Mouse (Mus musculus) cerebellum, adult 11 months (tissue): ENCODE results near the gene Slc22a17.

Source experiments
- DNase-seq: peaks from one replicate; pipeline ENCODE4 v3.0.0; 2022

The Slc22a17 gene

DNA sequence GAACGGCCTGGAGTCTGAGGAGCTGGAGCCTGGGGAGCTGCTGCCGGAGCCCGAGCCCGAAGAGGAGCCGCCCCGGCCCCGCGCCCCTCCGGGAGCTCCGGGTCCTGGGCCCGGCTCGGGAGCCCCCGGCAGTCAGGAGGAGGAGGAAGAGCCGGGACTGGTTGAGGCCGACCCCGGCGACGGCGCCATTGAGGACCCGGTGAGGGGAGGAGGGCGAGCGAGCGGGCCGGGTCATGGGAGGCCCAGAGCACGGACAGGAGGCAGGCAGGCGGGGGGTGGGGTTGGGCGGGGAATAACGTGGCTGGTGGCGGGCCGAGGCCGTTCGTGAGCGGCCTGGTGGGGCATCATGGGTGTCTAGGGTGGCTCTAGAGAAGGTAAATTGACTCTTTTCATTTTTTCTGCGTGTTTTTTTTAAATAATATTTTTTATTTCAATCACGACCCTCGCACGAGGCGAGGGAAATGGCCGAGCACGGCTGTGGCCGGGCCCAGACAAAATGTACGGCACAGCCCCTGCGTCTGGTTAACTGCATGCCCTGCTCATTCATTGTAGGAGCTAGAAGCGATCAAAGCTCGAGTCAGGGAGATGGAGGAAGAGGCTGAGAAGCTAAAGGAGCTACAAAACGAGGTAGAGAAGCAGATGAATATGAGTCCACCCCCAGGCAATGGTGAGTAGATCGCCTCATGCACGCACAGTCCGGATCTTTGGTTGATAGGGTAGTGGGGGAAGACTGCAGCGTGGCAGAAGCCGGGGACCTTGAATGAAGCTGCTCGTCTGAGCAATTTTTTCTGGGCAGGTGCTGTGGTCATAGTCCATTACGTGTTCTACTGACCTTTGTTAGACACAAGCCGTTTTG, 18.4 kb downstream of the Slc22a17 start:
- DNase-seq, result no peak

DNA sequence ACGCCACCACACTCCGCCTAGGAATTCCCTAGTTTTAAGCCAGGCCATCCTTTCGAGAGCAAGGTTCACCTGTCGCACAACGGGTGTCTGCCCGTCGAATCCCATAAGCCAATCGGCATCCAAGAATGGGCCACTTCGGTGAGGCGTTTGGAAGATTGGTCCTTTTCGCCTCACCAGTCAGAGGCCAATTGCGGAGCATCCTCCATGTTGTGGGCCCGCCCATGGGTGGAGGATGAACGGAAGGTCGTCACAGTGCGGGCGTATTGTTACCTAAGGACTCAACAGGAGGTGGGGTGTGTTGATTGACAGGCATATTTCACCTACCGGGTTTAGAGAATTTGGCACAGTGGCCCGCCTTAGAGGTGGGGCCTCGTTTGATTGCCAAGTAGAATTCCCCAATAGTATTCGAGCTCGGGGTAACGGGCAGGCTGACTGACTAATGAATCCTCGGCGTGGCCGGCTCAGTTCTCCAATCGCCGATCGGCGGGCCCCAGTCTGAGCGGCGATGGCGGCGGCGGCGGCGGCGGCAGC, 19.2 kb downstream of the Slc22a17 start:
- DNase-seq, result peak; percentile 98

DNA sequence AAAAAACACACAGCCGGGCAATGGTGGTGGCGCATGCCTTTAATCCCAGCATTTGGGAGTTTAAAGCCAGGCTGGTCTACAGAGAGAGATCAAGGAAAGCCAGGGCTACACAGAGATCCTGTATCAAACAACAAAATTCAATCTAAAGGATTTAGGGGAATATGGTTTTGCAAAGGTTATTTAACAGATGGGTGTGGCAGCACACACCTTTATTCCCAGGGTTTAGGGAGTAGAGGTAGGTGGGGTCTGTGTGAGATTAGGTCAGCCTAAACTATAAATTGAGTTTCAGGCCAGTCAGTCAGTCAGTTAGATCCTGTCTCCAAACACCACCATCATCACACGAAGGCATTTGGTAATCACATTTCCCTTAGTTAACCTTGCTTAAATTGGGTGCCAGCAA, 20.7 kb downstream of the Slc22a17 start, which contains the start of gene Pabpn1:
Pabpn1 (plus strand) TSS at position 301 of the 400 bp plus-strand sequence.
- DNase-seq, result no peak

DNA sequence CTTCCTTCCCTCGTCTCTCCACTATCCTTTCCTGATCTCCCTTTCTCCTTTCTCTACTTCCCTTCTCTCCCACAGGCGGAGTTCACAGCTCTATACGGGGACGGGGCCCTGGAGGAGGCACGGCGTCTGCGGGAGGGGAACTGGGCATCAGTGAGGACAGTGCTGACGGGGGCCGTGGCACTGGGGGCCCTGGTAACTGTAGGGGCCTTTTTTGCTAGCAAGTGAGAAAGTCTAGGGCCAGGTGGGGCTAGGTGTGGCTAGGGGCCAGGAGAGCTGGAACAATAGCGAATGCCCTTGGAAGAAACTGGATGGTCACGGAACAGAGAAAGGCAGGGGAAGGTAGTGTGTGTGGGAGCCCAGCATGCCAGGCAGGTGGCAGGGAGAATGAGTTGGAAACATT, 27.6 kb downstream of the Slc22a17 start:
- no peak for DNase-seq

DNA sequence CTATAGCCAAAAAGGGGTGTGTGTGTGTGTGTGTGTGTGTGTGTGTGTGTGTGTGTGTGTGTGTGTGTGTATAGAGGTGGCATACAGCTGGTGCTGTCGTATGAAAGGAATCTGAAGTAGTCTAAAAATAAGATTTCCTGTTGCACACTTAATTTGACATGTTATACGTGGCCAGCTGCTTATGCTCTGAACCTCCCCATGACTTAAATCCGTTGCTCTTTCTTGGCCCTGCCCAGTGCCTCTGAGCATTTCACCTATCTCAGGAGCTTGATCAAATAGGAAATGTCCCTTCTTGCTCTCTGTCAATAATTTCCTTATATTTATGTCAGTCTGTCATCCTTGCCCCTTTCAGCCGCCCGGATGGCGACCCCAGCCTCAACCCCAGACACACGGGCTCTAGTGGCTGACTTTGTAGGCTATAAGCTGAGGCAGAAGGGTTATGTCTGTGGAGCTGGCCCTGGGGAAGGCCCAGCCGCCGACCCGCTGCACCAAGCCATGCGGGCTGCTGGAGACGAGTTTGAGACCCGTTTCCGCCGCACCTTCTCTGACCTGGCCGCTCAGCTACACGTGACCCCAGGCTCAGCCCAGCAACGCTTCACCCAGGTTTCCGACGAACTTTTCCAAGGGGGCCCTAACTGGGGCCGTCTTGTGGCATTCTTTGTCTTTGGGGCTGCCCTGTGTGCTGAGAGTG, 28.8 kb downstream of the Slc22a17 start:
- DNase-seq, result no peak

DNA sequence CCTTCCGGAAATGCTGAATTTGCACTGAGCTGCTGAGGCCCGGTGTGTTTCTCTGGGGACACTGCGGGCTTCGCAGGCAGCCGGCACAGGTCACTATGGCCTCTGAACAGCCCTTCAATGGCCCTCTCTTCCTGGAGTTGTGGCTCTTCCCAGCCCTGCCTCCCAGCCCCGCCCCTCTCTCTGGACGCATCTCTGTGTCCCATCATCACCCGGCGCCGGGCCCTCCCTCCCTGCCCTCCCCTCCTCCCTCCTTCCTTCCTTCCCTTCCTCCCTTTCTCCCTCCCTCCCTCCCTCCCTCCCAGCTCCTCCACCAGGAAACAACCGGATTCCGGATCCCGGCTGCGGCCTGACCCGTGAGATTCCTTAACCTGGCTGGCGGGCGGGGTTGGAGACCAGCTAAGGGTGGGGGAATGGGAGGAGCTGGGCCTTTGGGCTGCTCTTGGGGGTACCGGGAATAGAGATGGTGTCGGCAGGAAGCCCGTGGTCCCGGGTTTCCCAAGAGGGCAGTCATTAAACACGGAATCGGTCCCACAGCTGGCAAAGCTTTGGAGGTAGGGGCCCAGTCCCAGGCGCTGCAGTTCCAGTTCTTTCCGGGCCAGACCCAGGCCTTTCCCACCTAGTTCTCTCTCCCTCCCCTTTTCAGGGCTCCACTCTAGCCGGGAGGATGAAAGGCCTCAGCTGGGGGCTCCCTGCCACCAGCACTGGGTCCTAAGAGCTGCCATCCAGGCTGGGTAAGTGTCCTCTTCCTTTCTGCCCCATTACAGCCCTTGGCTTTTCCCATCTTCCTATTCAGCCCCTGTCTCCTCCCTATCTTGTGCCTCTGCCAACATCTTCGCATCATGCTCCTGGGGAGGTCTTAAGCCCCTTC, 29.5 kb downstream of the Slc22a17 start, which contains the start of the genes Bcl2l2 and Gm20521:
Bcl2l2 (plus strand) TSS at position 224 of the 868 bp plus-strand sequence.
Gm20521 (plus strand) TSS at position 288 of the 868 bp plus-strand sequence.
- DNase-seq, result peak; percentile 79

DNA sequence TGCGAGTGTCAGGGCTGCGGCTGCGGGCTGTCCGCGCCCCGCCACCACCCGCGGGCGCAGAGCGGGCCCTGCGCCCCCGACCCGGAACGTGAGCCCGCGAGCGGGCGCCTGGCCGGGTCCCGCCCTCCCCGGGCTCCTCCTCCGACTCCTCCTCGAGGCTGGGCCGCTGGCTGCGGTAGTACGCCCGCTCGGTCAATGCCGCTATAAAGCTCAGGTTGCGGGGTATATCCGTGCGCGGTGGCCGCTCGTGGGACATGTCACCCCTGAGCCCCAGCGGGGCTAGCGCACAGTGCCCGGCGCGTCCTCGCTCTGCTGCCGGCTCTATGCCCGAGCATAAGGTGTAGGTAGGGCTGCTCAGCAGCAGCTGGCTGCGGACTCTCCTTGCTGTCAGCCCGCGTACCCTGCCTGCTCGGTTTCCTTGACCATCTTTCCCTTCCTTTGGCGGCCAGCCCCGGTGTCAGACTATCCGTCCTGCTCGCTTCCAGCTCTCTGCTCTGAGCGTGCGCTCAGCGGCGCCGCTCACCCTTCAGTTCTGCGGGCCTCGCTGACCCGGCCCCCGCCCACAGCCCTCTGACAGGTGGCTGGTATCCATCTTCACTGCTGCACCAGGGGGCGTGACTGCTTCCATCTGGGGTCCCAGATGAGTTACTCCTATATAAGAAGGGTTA, 35.8 kb downstream of the Slc22a17 start, which contains the start of gene Ppp1r3e:
Ppp1r3e (minus strand) TSS at position 503 of the 668 bp plus-strand sequence.
- DNase-seq, result peak; percentile 73

DNA sequence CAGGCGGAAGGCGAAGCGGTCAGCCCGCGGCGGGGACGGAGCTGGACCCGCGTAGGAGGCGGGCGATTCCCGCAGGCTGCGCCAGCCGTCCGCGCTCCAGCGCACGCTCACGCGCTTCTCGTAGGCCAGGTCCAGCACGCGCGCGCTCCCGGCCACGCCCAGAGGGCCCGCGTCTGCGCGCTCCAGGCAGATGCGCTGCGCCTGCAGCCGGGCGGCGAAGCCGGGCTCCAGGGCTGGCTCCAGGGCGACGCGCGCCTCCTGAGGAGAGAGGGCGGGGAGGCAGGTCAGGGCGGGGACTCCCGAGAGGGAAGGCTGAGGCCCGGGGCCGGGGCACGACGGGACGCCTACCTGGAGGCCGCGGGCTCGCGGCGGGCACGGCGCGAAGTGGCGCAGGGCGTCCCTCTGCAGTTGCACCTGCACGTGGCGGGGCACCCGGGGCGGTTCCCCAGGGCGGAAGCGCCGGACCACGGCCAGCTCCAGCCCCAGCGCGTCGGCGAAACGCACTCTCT, 36.3 kb downstream of the Slc22a17 start:
- peak; percentile 93 for DNase-seq

DNA sequence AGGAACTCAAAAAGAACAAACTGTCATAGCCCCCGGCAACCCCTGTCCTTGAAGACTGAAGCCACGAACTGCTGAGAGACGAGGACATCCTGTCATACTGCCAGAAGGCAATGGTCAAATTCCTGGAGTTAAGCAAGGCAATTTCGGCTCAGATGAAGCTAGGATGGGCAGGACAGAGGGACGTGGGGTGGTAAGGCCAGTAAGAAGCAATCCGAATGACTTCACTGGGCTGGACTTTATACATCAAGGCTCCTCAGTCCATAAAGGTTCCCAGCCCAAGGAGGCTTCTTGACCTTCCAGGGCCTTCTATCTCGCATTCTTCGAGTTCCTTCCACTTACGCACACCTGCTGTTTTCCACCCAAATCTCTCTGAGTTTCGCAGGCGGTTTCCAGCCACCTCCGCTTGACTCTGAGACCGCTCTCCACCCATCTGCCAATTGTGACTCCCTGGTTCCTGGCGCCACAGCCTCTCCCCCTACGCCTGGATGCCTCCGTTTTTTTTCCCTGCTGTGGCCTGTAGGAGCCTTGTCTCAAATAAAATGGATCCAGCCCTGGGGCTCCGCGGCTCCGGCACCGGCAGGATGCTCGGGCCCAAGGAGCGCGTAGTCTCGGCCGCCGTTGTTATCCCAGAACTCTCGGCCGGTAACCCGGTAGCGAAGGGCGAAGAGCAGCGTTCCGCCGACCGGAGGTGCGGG, 36.9 kb downstream of the Slc22a17 start:
- DNase-seq, result no peak

DNA sequence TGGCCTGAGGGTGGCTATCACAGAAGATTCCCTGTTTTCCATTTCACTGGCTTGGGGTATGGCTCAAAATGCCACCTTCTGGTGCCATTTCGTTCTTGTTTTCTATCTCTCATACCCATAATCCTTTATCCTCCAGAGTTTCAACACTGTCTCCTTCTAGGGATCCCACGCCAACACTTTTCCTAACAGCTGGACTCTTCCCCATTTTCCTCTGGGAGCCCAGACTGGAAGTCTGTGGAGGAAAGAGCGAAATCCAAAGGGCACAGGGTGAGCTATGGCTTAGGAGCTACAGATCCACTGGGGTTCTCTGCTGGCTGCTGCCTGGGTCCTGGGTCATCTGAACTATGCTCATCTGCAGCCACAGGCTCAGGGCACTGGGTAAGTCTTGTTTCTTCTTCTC, 38.8 kb downstream of the Slc22a17 start:
- no peak for DNase-seq

DNA sequence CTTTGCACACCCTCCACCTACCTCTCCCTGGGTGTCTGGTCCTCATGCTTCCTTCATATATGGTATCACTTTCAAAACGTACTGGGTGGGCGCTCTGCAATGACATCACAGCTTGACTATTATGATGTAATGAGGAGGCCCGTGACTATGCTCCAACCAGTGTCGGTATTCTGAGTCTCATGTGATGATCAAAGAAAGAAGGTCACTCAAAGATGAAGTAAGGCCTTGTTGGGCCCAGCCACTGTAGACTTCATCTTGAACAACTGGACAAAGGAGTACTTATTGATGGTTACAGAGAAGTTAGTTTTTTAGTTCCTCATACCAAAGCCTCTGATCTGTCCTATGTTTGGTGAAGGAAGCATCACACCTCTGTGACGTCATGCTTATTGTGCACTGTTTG, 42.1 kb downstream of the Slc22a17 start, which contains the start of gene Homez:
Homez (minus strand) TSS at position 101 of the 400 bp plus-strand sequence.
- DNase-seq, result no peak

DNA sequence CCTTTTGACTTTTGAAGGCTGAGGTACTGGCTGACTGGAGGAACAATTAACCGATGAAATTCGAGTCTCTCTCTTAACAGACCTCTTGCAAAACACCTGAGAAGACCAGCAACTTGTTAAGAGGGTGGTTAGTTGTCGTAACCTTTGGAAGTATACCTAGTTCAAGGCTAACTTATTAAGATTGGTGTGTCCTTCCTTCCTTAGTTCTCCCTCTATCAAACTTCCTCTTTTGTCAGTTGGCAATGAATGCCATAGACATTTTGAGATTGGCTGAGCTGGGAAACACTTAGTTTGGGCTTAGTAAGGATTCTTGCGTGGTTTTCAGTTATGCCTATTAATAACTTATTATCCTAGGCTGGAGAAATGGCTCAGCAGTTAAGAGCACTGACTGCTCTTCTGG, 44.9 kb downstream of the Slc22a17 start:
- no peak for DNase-seq

DNA sequence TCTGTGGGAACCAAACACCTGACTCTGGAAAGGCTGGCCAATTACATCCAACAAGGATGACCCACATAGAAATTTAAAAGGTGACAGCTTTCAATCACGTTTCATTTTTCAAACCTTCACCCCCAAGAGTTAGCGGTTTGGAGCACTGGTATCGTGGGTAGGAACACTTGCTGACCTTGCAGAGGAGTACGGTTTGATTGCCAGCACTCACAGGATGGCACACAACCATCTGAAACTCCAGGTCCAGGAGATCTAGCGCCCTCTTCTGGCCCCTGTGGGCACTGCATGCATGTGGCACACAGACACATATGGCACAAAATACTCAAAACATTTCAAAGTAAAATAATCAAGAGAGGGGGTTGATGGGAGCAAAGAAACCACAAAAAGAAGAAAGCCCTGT, 46.0 kb downstream of the Slc22a17 start:
- DNase-seq, result no peak

DNA sequence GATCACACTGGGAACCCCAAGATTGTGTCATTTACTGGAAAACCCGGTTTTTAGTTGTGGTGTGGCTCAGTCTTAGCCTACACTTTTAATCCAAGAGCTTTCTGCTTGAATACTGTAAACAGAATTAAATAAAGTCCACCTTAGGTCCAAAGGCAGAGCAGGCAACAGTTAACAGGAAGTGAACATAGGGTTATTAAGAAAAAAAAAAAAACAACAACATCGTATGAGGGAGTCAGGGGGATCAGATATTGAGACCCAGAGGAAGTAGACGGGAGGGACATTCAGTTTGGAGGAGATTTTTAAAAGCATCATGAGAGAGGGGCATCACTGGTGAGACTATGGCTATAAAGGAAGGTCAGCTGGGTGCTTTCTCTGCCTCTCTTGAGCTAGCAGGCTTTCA, 46.7 kb downstream of the Slc22a17 start:
- no peak for DNase-seq

DNA sequence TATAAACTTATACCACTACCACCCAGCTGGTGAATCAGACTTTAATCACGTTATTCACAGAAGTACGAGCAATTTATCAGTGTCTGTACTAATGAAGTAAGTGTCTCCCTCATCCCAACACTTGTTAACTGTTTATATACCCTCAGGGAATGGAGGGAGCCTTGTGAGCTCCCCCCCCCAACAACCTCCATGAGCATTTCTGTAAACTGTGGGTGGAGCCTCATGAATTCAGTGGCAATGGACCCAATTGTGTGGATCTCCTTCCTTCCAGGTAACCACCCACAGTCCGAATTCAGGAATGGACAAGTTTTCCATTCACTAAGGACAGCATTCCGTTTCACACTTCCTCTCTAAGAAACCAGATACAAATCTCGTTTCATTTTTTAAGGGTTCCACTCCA, 47.3 kb downstream of the Slc22a17 start:
- no peak for DNase-seq

DNA sequence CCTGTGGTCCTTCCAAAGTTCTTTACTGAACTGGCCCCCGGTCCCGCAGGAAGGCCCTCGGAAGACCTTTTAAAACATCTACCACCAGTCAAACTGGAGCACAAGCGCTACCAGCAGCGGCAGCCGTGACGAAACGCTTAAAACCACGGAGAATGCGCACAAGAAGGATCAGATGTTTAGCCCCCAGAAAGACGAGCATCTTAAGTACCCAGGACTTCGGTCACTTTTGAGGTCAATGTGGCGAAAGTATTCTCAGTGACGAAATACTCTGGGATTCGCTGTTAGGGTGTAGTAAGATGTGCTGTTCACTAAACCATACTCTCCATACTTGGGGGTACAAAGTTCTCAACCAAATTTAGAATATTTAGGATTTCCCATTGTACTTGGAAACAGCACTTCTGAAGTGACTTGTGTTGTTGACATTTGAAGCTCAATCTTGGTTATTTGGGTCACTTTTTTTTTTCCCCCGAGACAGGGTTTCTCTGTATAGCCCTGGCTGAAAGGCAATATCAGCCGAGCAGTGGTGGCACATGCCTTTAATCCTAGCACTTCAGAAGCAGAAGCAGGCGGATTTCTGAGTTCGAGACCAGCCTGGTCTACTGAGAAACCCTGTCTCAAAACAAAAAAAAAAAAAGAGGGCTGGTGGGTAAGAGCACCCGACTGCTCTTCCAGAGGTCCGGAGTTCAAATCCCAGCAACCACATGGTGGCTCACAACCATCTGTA, 48.5 kb downstream of the Slc22a17 start:
- DNase-seq, result no peak

DNA sequence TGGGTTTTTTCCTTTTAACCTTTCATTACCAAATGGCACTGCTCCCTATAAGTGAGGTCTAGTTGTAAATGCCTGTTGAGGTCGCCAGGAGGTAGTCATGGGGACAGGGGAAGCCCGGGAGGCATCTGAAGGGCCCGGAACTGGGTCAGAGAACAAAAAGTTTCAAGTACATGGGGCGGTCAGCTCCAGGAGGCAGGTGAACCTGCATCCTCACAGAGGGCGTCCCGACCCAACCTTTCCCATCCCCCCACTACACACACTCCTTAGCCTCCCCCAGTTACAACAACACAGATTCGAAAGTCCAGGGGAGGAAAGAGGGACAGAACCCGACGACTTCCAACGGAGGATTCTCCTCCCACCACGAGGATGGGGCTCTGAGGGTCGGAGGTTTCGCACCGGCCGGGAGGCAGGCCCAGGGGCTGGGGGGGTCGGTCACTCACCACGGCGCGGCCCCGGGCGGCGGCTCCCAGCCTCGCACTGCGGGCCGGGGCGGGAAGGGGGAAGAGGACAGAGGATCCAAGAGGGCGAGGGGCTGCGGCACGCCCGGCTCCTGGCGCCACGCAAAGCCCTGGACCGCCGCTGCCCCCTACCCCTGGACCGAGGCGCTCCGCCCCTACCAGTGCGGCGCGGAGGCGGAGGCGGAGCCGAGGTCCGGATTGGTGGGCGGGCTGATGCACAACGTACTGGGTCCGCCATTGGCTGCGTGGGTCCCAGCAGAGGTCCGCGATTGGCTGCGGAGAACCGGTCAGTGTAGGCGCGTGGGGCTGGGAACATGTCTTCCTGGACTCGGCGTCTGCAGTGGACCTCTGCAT, 49.2 kb downstream of the Slc22a17 start:
- DNase-seq, result peak; percentile 89

DNA sequence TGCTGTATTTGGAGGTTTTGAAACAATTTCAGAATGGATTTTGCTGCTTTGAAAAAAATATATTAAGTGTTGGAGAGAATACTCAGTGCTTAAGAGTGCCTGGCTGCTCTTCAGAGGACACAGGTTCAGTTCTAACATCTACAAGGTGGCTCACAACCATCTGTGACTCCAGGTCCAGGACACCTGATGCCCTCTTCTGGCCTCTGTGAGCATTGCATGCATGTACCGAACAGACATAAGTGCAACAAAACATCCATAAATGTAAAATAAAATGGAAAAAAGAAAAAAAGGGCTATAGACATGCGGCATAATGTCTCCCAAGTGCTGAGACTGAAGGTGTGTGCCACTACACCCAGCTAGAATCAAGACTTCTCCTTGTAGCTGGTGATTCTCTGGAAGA, 52.4 kb downstream of the Slc22a17 start:
- DNase-seq, result peak; percentile 62

DNA sequence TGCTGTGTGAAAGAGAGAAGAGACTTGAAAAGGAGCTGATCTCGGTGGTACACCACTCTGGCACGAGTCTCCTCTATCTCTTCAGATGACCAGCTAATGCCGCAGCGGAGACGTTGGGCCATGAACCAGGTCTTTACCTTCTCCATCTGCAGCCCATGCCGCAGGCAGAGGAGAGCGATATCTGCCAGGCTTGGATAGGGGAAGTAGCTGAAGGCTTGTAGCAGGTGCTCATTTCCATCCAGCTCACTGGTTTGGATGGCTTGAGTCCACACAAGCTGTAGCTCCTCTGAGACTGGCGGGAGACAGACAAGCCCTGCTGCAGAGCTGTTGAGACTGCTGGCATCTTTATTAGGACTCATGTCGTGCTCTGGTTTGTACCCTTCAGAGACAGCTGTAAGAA, 55.0 kb downstream of the Slc22a17 start:
- peak; percentile 61 for DNase-seq
